Mouse (Mus musculus): ENCODE results near the gene Aloxe3. TPM values are rescaled to one million over a fixed set of nuclear protein-coding genes. Genes with fewer than 3 reads are reported as not detected.
A peak's percentile ranks its signal among the peaks of the same experiment; 100 is the strongest.
"Not testable (repeated sequence)": the region's sequence is repeated elsewhere in the genome, so short reads cannot be mapped to it uniquely, and the experiment has no call there.

The Aloxe3 gene
- polyA plus RNA-seq, 1 experiment from 2014 or later = 1.1 TPM

DNA sequence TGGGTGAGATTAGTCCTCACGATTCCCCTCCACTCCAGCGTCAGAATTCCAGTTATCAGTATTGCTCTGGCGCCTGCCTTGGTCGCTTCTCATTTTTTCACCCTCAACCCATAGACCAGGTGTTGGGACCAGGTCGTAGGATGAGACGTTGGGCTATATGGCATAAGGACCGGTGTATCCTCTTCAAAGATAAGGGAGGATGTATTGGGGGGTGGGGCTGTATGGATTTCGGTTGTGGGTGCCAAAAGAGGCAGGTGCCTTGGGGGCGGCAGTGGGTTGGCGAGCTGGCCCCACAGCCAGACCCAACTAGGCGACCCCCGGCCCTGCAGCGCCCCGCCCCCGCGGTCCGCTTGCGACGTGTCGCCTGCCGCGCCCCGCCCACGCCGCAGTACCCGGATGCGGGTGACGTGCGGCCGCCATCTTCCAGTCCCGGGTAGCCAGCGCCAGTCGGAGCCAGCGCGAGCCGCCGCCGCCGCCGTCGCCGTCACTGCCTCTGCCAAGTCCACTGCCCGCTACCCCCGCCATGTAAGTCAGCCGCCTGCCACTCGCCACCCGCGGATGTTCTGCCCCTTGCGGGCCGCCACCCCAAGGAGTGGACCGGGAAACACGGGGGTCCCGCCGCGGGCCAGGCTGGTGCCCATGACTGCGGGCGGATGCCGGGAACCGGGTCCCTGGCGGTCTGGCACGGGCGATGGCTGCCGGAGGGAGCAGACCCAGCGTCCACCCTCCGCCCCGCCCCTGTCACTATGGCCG is 37.4 kb upstream of the Aloxe3 start, which contains the start of gene Vamp2:
Gene Vamp2, plus strand, starts transcription at position 388 of the 753 bp plus-strand sequence.
- H3K9ac ChIP-seq = peak within 1 kb of the TSS; percentile 96
- peak; percentile 75; the same call in 1 of the 2 replicates for ATAC-seq (ENCODE audit: insufficient number of reproducible peaks, insufficient read depth, low FRiP score, low TSS enrichment, low read depth)
- peak within 1 kb of the TSS; percentile 93 for H3K4me2 ChIP-seq
- no peaks in the 10 kb centered on the region for H3K27me3 ChIP-seq
- peak within 1 kb of the TSS; percentile 86 for H3K27ac ChIP-seq
- peak within 1 kb of the TSS; percentile 73 for H3K4me3 ChIP-seq
- H3K36me3 ChIP-seq = peaks cover 37% of the 10 kb centered on the region
- H3K4me1 ChIP-seq = peaks cover 43% of the 10 kb centered on the region
- no peaks in the 10 kb centered on the region for H3K9me3 ChIP-seq
- 2% methylated on average over 60 of the region's 67 CpGs for WGBS

DNA sequence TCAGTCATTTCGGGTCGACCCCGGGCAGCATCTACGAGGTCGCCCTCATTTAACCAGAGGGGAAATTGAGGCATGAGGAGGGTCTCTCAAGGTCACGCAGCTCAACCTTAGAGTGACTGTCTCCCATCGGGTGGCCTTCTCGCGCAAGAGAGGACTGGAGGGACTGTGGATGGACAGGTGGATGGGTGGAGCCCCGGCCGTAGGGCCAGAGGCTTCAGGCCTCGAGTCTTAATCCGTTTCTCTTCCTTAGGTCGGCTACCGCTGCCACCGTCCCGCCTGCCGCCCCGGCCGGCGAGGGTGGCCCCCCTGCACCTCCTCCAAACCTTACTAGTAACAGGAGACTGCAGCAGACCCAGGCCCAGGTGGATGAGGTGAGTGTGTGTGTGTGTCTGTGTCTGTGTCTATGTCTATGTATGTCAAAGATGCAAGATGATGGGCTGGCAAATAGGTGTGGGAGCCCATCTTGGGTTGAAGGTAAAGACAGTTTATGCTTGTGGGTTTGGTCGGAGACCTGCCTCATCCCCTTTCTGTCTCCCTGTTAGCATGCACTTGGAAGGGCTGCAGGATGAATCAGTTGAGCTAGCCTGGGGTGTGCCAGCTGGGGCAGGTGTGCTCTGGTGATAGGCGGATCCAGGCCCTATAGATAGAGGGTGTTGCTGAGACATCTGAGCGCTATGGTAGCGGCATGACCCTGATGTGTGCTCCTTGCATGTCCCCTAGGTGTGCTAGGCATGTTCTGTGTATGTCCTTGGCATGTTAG is 36.7 kb upstream of the Aloxe3 start:
- no peak for ATAC-seq (ENCODE audit: insufficient number of reproducible peaks, insufficient read depth, low FRiP score, low TSS enrichment, low read depth)
- H3K36me3 ChIP-seq = peaks cover 37% of the 10 kb centered on the region
- H3K9me3 ChIP-seq = no peaks in the 10 kb centered on the region
- no peaks in the 10 kb centered on the region for H3K27me3 ChIP-seq
- H3K9ac ChIP-seq = peak overlapping the region; percentile 96
- H3K4me2 ChIP-seq = peak overlapping the region; percentile 93
- H3K4me3 ChIP-seq = peak overlapping the region; percentile 73
- peak overlapping the region; percentile 86 for H3K27ac ChIP-seq
- 10% methylated on average over 25 of the region's 25 CpGs for WGBS
- H3K4me1 ChIP-seq = peaks cover 45% of the 10 kb centered on the region

DNA sequence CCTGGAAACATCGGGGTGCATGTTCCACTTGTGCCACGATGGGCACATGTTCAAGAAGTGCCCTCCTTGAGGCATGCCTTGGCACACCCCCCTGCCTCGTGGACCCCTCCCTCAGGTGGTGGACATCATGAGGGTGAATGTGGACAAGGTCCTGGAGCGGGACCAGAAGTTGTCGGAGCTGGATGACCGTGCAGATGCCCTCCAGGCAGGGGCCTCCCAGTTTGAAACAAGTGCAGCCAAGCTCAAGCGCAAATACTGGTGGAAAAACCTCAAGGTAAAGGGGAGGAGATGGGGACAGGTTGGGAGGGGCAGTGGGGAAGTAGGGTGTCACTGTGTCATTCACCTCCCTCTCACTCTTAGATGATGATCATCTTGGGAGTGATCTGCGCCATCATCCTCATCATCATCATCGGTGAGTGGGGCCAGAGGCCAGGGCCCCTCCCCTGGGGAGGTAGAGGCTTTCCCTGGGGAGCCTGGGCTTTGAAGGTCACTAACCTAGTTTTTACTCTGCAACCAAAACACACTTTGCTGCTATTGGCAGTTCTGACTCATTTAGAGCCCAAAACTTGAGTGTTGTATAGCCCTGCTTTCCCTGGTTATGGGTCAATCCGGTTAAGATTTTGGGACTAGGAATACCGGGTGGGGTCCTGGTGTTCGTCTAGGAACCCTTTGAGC is 35.9 kb upstream of the Aloxe3 start:
- H3K36me3 ChIP-seq = peaks cover 37% of the 10 kb centered on the region
- peak overlapping the region; percentile 93 for H3K4me2 ChIP-seq
- no peaks in the 10 kb centered on the region for H3K9me3 ChIP-seq
- peaks cover 50% of the 10 kb centered on the region for H3K4me1 ChIP-seq
- no peaks in the 10 kb centered on the region for H3K27me3 ChIP-seq
- whole genome bisulfite sequencing = 87% methylated on average over 12 of the region's 12 CpGs
- H3K9ac ChIP-seq = peak overlapping the region; percentile 96
- ATAC-seq (ENCODE audit: insufficient number of reproducible peaks, insufficient read depth, low FRiP score, low TSS enrichment, low read depth) = no peak
- H3K27ac ChIP-seq = peak overlapping the region; percentile 86; the same call in 1 of the 2 replicates
- peak overlapping the region; percentile 73 for H3K4me3 ChIP-seq

DNA sequence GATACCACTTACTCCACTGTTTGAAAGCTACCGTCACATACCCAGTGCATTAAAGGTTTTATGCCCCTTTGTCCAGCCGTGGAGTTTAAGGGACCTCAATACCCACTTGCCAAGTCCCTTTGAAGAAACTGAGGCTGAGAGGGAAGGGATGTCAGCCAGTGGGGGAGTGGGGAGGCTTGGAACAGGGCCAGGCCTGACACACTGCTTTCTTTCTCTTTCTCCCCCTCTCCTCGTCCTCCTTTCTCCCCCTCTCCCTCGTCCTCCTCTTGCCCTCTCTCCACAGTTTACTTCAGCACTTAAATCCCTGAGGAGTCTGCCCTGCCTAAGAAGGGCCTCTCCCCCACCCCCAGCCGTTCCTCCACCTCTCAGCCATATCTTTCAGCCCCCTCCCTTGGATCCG is 35.3 kb upstream of the Aloxe3 start:
- Histone ChIP-seq H3K36me3 (peaks cover 37% of the 10 kb centered on the region), H3K4me1 (peaks cover 50% of the 10 kb centered on the region), H3K9ac (peak overlapping the region; percentile 96), H3K9me3 (no peaks in the 10 kb centered on the region), H3K27me3 (no peaks in the 10 kb centered on the region), H3K4me2 (peak overlapping the region; percentile 93), H3K27ac (no peak overlapping the region), H3K4me3 (peak overlapping the region; percentile 73; the same call in 1 of the 2 replicates)
- no peak for ATAC-seq (ENCODE audit: insufficient number of reproducible peaks, insufficient read depth, low FRiP score, low TSS enrichment, low read depth)
- WGBS = 66% methylated on average over 6 of the region's 6 CpGs

DNA sequence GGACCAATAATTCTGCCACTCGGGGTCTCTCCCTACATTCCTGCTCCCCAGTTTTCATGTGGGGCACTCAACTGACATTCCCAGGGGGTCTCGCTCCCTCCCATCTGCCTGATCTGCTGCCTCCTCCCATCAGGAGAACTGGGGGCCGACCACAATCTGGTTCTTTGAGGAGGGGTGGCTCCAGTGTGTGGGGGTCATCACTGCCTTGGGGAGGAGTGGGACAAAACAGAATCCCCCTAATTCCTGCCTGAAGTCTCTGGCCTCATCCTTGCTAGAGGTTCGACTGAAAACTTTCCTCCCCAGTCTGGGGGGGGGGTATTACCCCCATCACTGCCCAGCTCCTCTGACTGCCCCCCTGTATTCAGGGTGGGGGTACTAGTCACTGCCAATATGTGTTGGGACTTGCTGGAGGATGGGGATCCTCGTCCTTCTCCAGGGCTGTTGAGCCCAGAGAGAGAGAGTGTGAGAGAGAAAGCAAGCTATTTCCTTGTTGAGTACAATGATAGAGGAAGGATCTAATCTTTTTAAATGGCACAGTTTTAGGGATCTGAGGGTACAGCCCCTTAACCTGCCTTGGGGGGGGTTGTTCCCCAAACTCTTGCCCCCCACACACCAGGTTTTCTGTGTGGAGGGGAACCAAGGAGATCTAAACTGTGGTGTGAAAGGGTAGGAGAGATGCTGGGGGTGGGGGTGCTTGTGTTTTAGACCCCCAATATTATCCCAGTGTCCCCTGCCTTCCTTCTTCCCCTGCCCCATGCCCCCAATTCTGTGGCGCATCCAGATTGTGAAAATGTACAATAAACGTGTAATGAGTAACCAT is 33.9 kb upstream of the Aloxe3 start:
- peak overlapping the region; percentile 6; the same call in 1 of the 2 replicates for H3K9ac ChIP-seq
- no peak overlapping the region for H3K27ac ChIP-seq
- ATAC-seq (ENCODE audit: insufficient number of reproducible peaks, insufficient read depth, low FRiP score, low TSS enrichment, low read depth) = no peak
- H3K4me2 ChIP-seq = no peak overlapping the region
- no peaks in the 10 kb centered on the region for H3K27me3 ChIP-seq
- 63% methylated on average over 7 of the region's 7 CpGs for WGBS
- no peaks in the 10 kb centered on the region for H3K9me3 ChIP-seq
- peaks cover 54% of the 10 kb centered on the region for H3K4me1 ChIP-seq
- peaks cover 37% of the 10 kb centered on the region for H3K36me3 ChIP-seq
- no peak overlapping the region for H3K4me3 ChIP-seq

DNA sequence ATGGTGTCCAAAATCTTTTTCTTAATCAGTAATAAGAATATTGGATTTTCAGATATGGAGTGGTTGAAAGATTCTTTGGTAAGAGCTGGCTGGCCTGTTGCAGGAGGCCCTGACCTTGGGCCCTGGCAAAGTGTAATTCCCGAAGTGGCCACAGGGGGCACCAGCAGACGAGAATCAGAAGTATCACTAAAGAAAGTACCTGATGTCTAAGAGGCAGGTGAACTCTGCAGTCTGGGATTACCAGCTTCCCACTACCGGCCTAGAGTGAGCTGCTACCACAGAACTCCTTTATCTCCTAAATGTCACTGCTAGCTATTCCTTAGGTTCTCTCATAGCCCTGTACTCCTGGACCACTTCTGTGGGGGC is 33.3 kb upstream of the Aloxe3 start:
- 4% methylated on average over 3 of the region's 3 CpGs for WGBS
- Histone ChIP-seq H3K9ac (no peak overlapping the region), H3K27ac (no peak overlapping the region), H3K4me3 (0 out of 2 replicates have a peak overlapping the region, but pooled peaks have one; percentile 1), H3K9me3 (no peaks in the 10 kb centered on the region), H3K27me3 (no peaks in the 10 kb centered on the region), H3K4me2 (0 out of 2 replicates have a peak overlapping the region, but pooled peaks have one; percentile 9), H3K4me1 (peaks cover 55% of the 10 kb centered on the region), H3K36me3 (peaks cover 37% of the 10 kb centered on the region)
- ATAC-seq (ENCODE audit: insufficient number of reproducible peaks, insufficient read depth, low FRiP score, low TSS enrichment, low read depth) = no peak

DNA sequence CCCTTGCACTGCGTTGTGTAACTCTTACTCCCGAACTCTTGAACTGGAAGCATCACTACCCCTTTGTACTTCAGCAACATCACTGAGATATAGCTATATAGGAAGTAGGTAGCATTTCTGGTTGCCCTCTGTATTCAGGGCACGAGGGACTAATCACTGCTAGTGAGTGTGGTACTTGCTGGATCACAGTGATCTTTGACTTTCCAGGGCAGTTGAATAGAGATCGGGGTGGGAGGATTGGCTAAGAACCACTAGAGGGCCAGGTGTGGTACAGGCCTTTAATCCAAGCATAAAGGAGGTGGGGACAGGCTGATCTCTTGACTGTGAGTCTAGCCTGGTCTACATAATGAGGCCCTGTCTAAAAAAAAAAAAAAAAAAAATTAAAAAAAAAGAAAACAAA is 32.8 kb upstream of the Aloxe3 start:
- WGBS = 87% methylated on average over 4 of the region's 4 CpGs
- H3K9me3 ChIP-seq = no peaks in the 10 kb centered on the region
- ATAC-seq (ENCODE audit: insufficient number of reproducible peaks, insufficient read depth, low FRiP score, low TSS enrichment, low read depth) = no peak
- peaks cover 55% of the 10 kb centered on the region for H3K4me1 ChIP-seq
- H3K27ac ChIP-seq = no peak overlapping the region
- H3K9ac ChIP-seq = no peak overlapping the region
- H3K36me3 ChIP-seq = peaks cover 37% of the 10 kb centered on the region
- H3K4me2 ChIP-seq = no peak overlapping the region
- H3K27me3 ChIP-seq = no peaks in the 10 kb centered on the region
- H3K4me3 ChIP-seq = 0 out of 2 replicates have a peak overlapping the region, but pooled peaks have one; percentile 1

DNA sequence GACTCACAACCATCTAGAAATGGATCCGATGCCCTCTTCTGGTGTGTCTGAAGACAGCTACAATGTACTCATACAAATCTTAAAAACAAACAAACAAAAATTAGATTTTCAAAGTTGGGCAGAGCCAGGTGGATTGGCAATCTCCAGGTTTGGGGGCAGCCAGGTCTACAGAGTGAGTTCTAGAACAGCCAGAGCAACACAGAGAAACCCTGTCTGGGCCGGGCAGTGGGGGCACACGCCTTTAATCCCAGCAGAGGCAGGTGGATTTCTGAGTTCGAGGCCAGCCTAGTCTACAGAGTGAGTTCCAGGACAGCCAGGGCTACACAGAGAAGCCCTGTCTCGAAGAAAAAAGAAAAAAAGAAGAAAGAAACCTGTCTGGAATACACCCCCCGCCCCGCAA is 31.8 kb upstream of the Aloxe3 start:
- Histone ChIP-seq H3K36me3 (peaks cover 37% of the 10 kb centered on the region), H3K4me1 (peaks cover 61% of the 10 kb centered on the region), H3K27ac (peak overlapping the region; percentile 88)
- WGBS = 88% methylated on average over 7 of the region's 7 CpGs
- not testable (repeated sequence) for H3K27me3 ChIP-seq; H3K4me3 ChIP-seq; H3K4me2 ChIP-seq; ATAC-seq (ENCODE audit: insufficient number of reproducible peaks, insufficient read depth, low FRiP score, low TSS enrichment, low read depth); H3K9ac ChIP-seq; H3K9me3 ChIP-seq

DNA sequence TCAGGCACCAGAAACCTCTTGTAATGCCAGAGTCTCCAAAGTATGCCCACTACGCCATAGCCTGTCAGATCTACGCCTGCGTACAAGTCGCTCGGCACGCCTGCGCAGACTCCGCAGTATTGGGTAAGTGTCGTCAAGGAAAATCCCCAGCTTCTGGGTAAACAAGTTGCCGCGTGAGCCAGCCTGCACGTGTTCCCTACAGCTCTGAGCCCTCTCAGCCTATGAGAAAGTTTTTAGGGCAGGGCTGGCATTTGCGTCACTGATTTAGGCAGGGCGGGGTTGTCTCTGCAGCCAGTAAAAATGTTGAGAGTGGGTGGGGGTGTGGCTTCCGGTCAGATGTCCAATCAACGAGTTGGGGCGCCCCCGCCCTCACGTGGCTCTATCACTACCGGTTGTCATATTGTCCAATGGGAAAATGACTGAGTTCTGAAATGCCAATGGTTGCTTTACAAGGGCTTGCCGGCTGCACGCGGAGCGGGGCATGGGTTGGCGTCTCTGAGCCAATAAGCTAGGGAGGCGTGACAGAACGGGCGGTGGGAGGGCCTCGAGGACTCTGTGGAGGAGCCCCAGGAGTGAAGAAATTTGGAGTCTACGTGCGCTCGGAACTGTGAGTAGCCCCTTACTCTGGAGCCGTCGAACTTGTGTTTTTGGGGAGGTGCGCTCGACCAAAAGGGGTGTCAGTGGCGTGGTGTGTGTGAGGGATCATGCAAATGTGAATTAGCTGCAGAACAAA is 30.8 kb upstream of the Aloxe3 start, which contains the start of gene Per1:
Gene Per1, plus strand, starts transcription at position 521 of the 733 bp plus-strand sequence.
- H3K4me2 ChIP-seq = peak within 1 kb of the TSS; percentile 98
- H3K4me3 ChIP-seq = peak within 1 kb of the TSS; percentile 67
- no peaks in the 10 kb centered on the region for H3K9me3 ChIP-seq
- no peaks in the 10 kb centered on the region for H3K27me3 ChIP-seq
- peaks cover 31% of the 10 kb centered on the region for H3K36me3 ChIP-seq
- peak; percentile 91 for ATAC-seq (ENCODE audit: insufficient number of reproducible peaks, insufficient read depth, low FRiP score, low TSS enrichment, low read depth)
- peak within 1 kb of the TSS; percentile 81 for H3K9ac ChIP-seq
- peaks cover 59% of the 10 kb centered on the region for H3K4me1 ChIP-seq
- H3K27ac ChIP-seq = peak within 1 kb of the TSS; percentile 94
- under 1% methylated on average over 37 of the region's 37 CpGs for WGBS

DNA sequence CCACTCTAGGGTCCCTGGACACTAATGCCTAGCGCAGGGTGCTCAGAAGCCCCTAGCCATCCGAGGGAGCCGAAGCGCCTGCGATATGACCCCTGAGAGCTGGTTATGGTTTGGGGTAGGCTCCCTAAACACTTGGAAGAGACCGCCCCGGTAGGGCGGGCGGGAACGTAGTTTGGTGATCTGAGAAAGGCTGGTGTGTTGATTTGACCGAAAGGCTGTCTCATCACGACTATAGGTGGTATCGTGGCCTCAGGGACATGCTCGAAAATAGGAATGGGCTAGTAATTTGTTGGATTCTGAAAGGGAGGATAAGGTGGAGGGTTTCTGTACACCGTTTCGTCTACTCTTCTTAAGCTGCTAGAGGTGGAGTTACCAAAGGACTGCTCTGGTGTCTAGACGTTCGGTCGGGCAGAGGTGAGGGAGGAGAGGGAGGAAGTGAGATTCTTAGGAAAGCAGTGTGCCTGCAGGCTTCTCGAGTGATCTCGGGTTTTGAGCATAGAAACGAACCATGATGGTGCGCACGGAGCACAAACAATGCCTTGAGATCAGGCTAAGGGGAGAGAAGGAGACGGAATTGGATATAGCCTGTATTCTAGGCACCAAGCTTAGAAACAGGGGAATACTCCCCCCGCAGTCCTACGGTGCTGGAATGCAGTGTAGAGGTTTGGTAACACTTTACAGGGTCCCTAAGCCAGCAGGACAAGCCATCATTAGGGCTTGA is 30.0 kb upstream of the Aloxe3 start:
- Histone ChIP-seq H3K9ac (peak overlapping the region; percentile 81), H3K4me1 (peaks cover 59% of the 10 kb centered on the region), H3K9me3 (no peaks in the 10 kb centered on the region), H3K27me3 (no peaks in the 10 kb centered on the region), H3K27ac (peak overlapping the region; percentile 94), H3K36me3 (peaks cover 26% of the 10 kb centered on the region), H3K4me2 (peak overlapping the region; percentile 98), H3K4me3 (peak overlapping the region; percentile 67)
- 1% methylated on average over 27 of the region's 27 CpGs for WGBS
- no peak for ATAC-seq (ENCODE audit: insufficient number of reproducible peaks, insufficient read depth, low FRiP score, low TSS enrichment, low read depth)
